Mouse (Mus musculus) cortical plate, adult 2 months (tissue): Measurements from ENCODE around the gene Nubp2.

ENCODE experiments used
- CTCF ChIP-seq: fragments of 200-500 bp; IDR thresholded peaks from 2 replicates; pipeline ENCODE4 v1.5.1; 2011; ENCODE audit warnings: mild to moderate bottlenecking, control low read depth, low read length; ENCODE audit not compliant: insufficient read depth; ENCODE audit errors: extremely low read depth
- POLR2A ChIP-seq: fragments of 200-500 bp; IDR thresholded peaks from 2 replicates; pipeline ENCODE4 v1.6.1; 2011; ENCODE audit warnings: mild to moderate bottlenecking, low read length, control low read depth; ENCODE audit not compliant: insufficient read depth; ENCODE audit errors: extremely low read depth

- TF ChIP-seq CTCF (no peak), POLR2A (no peak)
Observed at GRCm38 (mm10) chr17:24894061-24894994, 8.2 kb upstream of the Nubp2 start.
